Mouse (Mus musculus) megakaryocyte, embryonic 14.5 days (primary cell): Measurements from ENCODE around the gene Cnih3.

ENCODE experiments used
- FLI1 ChIP-seq: IDR thresholded peaks from 2 replicates; pipeline ENCODE4 v1.6.1; 2012; ENCODE audit warnings: low read length, inconsistent platforms, mixed read lengths
- GATA1 ChIP-seq: IDR thresholded peaks from 3 replicates; pipeline ENCODE4 v1.6.1; 2012; ENCODE audit warnings: mixed read lengths, low read length, inconsistent platforms, borderline replicate concordance

GRCm38 (mm10) chr1:181315350-181315749 lies 37.1 kb upstream of the Cnih3 start:
- TF ChIP-seq GATA1 (no peak), FLI1 (no peak)
